Mouse (Mus musculus) erythroid progenitor cell, adult 5-6 weeks (primary cell): ENCODE data around the gene Metap2. TPM values are rescaled to one million over a fixed set of nuclear protein-coding genes. Genes with fewer than 3 reads are reported as not detected.
A peak's percentile ranks its signal among the peaks of the same experiment; 100 is the strongest.
"Not testable (repeated sequence)": the region's sequence is repeated elsewhere in the genome, so short reads cannot be mapped to it uniquely, and the experiment has no call there.

Source experiments
- ATAC-seq: replicated peaks from 2 replicates; pipeline ENCODE4 v1.8.0; 2016; ENCODE audit warnings: moderate number of reproducible peaks, mild to moderate bottlenecking, moderate TSS enrichment, inconsistent platforms; ENCODE audit not compliant: poor library complexity, low FRiP score, severe bottlenecking
- total RNA-seq, 2 experiments: library from RNA; stranded (forward) in 1 of 2; stranded (reverse) in 1 of 2; fragments of 150-400 nt in 1 of 2; fragments of 186-747, 209-891 nt in 1 of 2; gene quantifications; 2 replicates each; pipeline versions ENCODE4 v1.2.3 to v1.2.4; 2015 to 2017; ENCODE audit warnings: low replicate concordance in 2 of 2

Gene Metap2
- total RNA-seq, 2 experiments from 2014 or later: 1,957 to 2,822 TPM

- ATAC-seq: no peak
Observed at GRCm38 (mm10) chr10:93868886-93869285, 28.0 kb downstream of the Metap2 start.

- ATAC-seq: no peak
Observed at GRCm38 (mm10) chr10:93868401-93868800, 28.5 kb downstream of the Metap2 start.

GRCm38 (mm10) chr10:93856095-93856494 lies 40.8 kb downstream of the Metap2 start:
- ATAC-seq: no peak

- no peak for ATAC-seq
Observed at GRCm38 (mm10) chr10:93855126-93855525, 41.8 kb downstream of the Metap2 start.

- ATAC-seq: no peak
Observed at GRCm38 (mm10) chr10:93846706-93847105, 50.2 kb downstream of the Metap2 start.

GRCm38 (mm10) chr10:93835115-93835514 lies 61.8 kb downstream of the Metap2 start:
- not testable (repeated sequence) for ATAC-seq

- ATAC-seq: no peak
Observed at GRCm38 (mm10) chr10:93834394-93834745, 62.5 kb downstream of the Metap2 start.

GRCm38 (mm10) chr10:93833699-93834393 lies 63.0 kb downstream of the Metap2 start:
- ATAC-seq: peak; percentile 87

- no peak for ATAC-seq
Observed at GRCm38 (mm10) chr10:93833370-93833698, 63.6 kb downstream of the Metap2 start.

- no peak for ATAC-seq
Observed at GRCm38 (mm10) chr10:93832811-93833210, 64.1 kb downstream of the Metap2 start.

- no peak for ATAC-seq
Observed at GRCm38 (mm10) chr10:93831730-93832574, 64.9 kb downstream of the Metap2 start.

- no peak for ATAC-seq
Observed at GRCm38 (mm10) chr10:93830931-93831729, 65.8 kb downstream of the Metap2 start, which contains the start of gene Usp44. Gene Usp44 (plus strand): TSS chr10:93831555.

- ATAC-seq: no peak
Observed at GRCm38 (mm10) chr10:93829898-93830831, 66.7 kb downstream of the Metap2 start.

GRCm38 (mm10) chr10:93818661-93819060 lies 78.2 kb downstream of the Metap2 start:
- peak; percentile 79 for ATAC-seq

GRCm38 (mm10) chr10:93813755-93814154 lies 83.1 kb downstream of the Metap2 start:
- no peak for ATAC-seq

- peak; percentile 63 for ATAC-seq
Observed at GRCm38 (mm10) chr10:93812774-93813415, 84.0 kb downstream of the Metap2 start.

- ATAC-seq: no peak
Observed at GRCm38 (mm10) chr10:93812098-93812497, 84.8 kb downstream of the Metap2 start.

- no peak for ATAC-seq
Observed at GRCm38 (mm10) chr10:93810590-93811185, 86.2 kb downstream of the Metap2 start.
